In the genomic region with DNA sequence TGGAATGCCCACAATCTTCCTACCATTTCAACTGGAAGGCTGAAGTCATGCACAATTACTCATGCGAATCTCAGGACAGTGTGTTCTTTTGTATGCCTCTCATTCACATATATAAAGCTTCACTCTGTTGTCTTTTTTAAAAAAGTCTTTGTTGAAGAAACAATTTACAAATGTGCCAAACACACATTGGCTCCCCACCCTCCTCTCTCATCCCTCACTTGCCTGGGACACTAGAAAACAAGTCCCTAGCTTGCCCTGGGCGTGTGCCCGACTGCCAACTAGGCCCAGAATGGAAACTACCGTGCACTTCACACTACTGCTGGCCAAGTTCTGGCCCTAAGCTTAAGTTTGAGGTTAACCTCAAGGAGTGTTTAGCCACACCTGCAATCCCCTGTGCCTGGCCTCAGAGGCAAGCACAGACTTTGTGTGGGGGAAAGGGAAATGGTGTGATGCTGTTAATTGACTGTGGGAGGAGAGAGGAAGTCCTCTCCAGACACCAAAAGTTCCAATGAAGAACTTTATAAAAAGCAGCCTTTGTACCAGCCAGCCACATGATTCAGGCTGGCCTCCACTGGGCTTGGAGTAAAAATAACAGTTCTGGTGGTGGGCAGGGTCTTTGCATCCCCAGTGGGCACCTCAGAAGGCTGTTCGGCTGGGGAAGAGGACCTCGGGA, we compare ENCODE assay signal across 8 mouse cellular contexts.
DNase-seq lines count a peak whose midpoint lies in the region; ATAC-seq lines count a peak whose summit lies in the region.

No protein-coding gene starts in this region.

- no peaks in the 10 kb centered on the region for H3K9me3 ChIP-seq in midbrain, embryonic 10.5 days (replicated peaks)
- no peaks in the 10 kb centered on the region for H3K9me3 ChIP-seq in midbrain, embryonic 11.5 days (ENCODE audit: control insufficient read depth, low read length)
- H3K9me3 ChIP-seq in embryonic facial prominence, embryonic 15.5 days (replicated peaks): no peaks in the 10 kb centered on the region

- H3K4me2 ChIP-seq in midbrain, embryonic 11.5 days: no peak overlapping the region
- no peak overlapping the region for H3K4me2 ChIP-seq in embryonic facial prominence, embryonic 15.5 days (replicated peaks)

- H3K27me3 ChIP-seq in midbrain, embryonic 10.5 days (ENCODE audit: low read depth, poor library complexity, severe bottlenecking): no peaks in the 10 kb centered on the region
- H3K27me3 ChIP-seq in midbrain, embryonic 11.5 days (ENCODE audit: control insufficient read depth, insufficient read depth, low read length): no peaks in the 10 kb centered on the region
- H3K27me3 ChIP-seq in embryonic facial prominence, embryonic 15.5 days: no peaks in the 10 kb centered on the region

- no peak for ATAC-seq in midbrain, embryonic 11.5 days (ENCODE audit: low FRiP score)
- ATAC-seq in embryonic facial prominence, embryonic 15.5 days (ENCODE audit: insufficient number of reproducible peaks, low FRiP score, low TSS enrichment, low read depth): peak; percentile 57

- 77% methylated on average over 6 of the region's 6 CpGs for WGBS in midbrain, embryonic 10.5 days
- 73% methylated on average over 6 of the region's 6 CpGs for WGBS in midbrain, embryonic 11.5 days
- WGBS in embryonic facial prominence, embryonic 15.5 days: 50% methylated on average over 6 of the region's 6 CpGs

- no peaks in the 10 kb centered on the region for H3K36me3 ChIP-seq in midbrain, embryonic 10.5 days
- H3K36me3 ChIP-seq in midbrain, embryonic 11.5 days (ENCODE audit: control insufficient read depth, insufficient read depth, low read length): no peaks in the 10 kb centered on the region
- H3K36me3 ChIP-seq in embryonic facial prominence, embryonic 15.5 days: no peaks in the 10 kb centered on the region

- H3K4me3 ChIP-seq in midbrain, embryonic 10.5 days: no peak overlapping the region
- H3K4me3 ChIP-seq in midbrain, embryonic 11.5 days (ENCODE audit: low read depth, low read length): no peak overlapping the region
- H3K4me3 ChIP-seq in embryonic facial prominence, embryonic 15.5 days (replicated peaks): no peak overlapping the region

- H3K4me1 ChIP-seq in midbrain, embryonic 10.5 days: peaks cover 13% of the 10 kb centered on the region
- H3K4me1 ChIP-seq in midbrain, embryonic 11.5 days (ENCODE audit: control insufficient read depth, insufficient read depth, low read length): no peaks in the 10 kb centered on the region; the same call in 1 of the 2 replicates
- peaks cover 24% of the 10 kb centered on the region for H3K4me1 ChIP-seq in embryonic facial prominence, embryonic 15.5 days

- peak overlapping the region; percentile 42; the same call in 1 of the 2 replicates for H3K27ac ChIP-seq in midbrain, embryonic 10.5 days (replicated peaks)
- no peak overlapping the region for H3K27ac ChIP-seq in midbrain, embryonic 11.5 days (ENCODE audit: low read depth, low read length)
- H3K27ac ChIP-seq in embryonic facial prominence, embryonic 15.5 days (replicated peaks): peak overlapping the region; percentile 45

- DNase-seq in midbrain, embryonic 10.5 days (ENCODE audit: low spot score): no peak
- no peak for DNase-seq in midbrain, embryonic 11.5 days (ENCODE audit: low spot score, missing footprints)
- peak; percentile 60 to 76 for DNase-seq in kidney, postnatal 36 days
- DNase-seq in lung, postnatal 10 days: peak; percentile 47
- peak; percentile 69 for DNase-seq in thymus, postnatal 0 days (ENCODE audit: low spot score)
- no peak for DNase-seq in urinary bladder, adult 2 months (ENCODE audit: low spot score)
- no peak for DNase-seq in gastrocnemius, postnatal 4 days (ENCODE audit: low spot score in 2 of 2)

- H3K9ac ChIP-seq in midbrain, embryonic 11.5 days (ENCODE audit: low read length): no peak overlapping the region
- no peak overlapping the region for H3K9ac ChIP-seq in embryonic facial prominence, embryonic 15.5 days

Comparison
In these comparisons a context has a peak if more than half of its experiments do, and no peak if none do; other contexts are left out.
1. DNase-seq: peak in kidney, postnatal 36 days (2 of 2), lung, postnatal 10 days (single experiment) and thymus, postnatal 0 days (single experiment); none in midbrain, embryonic 10.5 days (single experiment), midbrain, embryonic 11.5 days (single experiment), urinary bladder, adult 2 months (single experiment) and gastrocnemius, postnatal 4 days (0 of 2).